Mouse (Mus musculus): Measurements from ENCODE around the gene Sema4g.

Sema4g gene

GRCm38 (mm10) chr19:45005444-45005843, 16.5 kb downstream of the Sema4g start, which contains the start of gene Twnk:
Gene Twnk, plus strand, starts transcription at chr19:45005663.
- peak; percentile 41 for DNase-seq

DNA sequence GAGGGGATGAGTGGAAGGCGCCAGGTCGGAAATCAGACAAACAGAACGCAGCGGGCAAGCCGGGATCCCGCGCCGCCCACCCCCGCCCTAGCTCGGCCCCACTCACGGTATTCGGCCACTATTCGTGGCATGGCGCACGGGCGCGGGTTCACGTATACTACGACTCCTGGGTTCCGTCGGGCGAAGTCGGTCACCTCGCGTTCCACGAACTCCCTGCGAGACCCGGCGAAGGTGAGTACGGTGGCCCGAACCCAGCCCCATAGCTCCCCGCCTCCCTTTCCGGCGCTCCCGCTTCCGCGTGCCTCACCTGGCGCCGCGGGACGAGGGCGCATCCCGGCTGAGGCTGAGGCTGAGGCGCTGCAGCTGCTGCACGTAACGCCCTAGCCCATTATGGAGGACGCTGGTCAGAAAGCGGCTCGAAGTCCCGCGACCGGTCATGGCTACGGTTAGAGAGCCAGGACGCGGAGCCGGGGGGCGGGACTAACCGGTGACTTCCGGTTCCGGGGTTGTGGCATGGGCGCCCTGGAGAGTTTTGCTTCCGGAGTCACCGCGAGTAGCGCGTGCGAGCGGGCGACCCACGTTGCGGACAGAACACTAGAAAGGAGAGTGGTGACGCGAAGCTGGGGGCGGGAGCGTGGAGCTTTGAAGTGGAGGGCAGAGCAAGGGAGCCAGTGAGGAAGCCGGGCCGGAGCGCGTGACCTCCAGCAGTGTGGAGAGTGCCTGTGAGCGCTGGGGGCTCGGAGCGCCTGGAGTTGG, 17.2 kb downstream of the Sema4g start, which contains the start of gene Mrpl43:
Gene Mrpl43, minus strand, starts transcription at position 486 of the 756 bp plus-strand sequence.
- DNase-seq: peak; percentile 94

GRCm38 (mm10) chr19:45007021-45007420, 18.1 kb downstream of the Sema4g start:
- DNase-seq: no peak

DNA sequence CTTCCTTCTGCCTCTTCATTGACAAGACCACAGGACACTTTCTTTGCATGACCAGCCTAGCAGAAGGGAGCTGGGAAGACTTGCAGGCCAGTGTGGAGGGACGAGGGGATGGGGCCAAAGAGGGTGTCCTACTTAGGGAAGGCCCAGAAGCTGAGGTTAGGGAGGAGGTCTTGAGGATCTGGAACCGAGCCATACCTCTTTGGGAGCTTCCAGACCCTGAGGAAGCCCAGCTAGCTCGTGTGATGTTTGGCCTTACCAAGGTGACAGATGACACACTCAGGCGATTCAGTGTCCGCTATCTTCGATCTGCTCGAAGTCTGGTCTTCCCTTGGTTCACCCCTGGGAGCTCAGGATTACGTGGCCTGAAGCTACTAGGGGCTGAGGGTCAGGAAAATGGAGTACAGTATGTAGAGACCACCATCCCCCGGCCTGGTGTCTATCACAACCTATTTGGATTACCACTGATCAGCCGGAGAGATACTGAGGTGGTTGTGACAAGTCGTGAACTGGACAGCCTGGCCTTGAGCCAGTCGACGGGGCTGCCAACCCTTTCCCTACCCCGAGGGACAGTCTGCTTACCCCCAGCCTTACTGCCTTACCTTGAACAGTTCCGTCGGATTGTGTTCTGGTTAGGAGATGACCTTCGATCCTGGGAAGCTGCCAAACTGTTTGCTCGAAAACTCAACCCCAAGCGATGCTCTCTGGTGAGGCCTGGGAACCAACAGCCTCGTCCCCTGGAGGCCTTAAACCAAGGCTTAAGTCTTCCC, 18.7 kb downstream of the Sema4g start:
- no peak for DNase-seq

- DNase-seq: no peak
These were observed 21.7 kb downstream of the Sema4g start for GRCm38 (mm10) chr19:45010646-45011045.

- DNase-seq: no peak
These were observed 23.3 kb downstream of the Sema4g start for GRCm38 (mm10) chr19:45012219-45012618.

DNA sequence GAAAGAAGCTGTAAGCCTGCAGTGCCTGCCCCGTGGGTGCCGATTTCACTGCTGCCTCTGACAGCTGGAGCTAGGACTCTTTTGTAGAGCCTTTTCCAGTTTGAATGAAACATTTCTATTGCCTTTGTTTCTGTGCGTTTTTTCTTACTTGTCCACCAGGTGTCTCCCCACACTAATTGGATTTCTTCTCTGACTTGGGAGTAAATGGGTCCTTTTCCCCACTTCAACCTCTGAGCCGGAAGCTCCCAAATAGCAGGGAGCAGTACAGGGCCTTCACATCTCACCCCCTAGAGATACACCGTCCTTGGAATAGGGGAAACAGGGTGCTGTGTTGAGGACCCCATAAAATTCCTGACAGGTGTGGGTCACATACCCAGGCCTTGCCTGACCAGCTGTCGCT, 23.7 kb downstream of the Sema4g start:
- no peak for DNase-seq

- no peak for DNase-seq
These were observed 24.8 kb downstream of the Sema4g start for GRCm38 (mm10) chr19:45013581-45014225.

DNA sequence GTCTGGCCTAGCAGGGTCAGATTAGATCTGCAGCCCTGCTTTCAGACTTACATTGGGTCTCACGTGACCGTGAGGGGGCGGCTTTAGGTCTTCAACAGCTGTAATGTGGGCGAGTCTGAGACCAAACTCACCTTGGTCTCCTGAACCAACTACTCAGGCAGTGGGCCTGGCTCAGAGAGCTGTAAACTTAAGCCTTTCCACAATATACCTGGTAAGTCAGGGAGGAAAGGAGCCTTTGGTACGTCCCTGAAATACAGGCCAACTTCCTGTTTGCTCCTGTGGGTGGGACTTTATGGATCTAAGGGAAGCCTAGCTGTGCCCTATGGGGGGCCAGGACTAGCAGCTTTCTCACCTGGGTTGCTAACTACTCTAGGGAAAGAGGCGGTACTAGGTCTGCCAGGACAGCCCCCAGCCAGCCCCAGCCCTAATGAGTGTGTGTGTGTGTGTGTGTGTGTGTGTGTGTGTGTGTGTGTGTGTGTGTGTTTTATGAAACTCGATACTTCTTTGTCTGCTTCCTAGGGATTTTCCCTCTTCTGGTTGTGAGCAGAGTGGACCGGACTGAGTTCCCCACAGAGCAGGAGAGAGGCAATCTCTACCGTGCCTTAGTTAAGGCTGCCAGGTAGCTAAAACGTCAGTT, 25.6 kb downstream of the Sema4g start, which contains the start of gene Lzts2:
Gene Lzts2, plus strand, starts transcription at position 80 of the 637 bp plus-strand sequence.
- DNase-seq: peak; percentile 24

DNA sequence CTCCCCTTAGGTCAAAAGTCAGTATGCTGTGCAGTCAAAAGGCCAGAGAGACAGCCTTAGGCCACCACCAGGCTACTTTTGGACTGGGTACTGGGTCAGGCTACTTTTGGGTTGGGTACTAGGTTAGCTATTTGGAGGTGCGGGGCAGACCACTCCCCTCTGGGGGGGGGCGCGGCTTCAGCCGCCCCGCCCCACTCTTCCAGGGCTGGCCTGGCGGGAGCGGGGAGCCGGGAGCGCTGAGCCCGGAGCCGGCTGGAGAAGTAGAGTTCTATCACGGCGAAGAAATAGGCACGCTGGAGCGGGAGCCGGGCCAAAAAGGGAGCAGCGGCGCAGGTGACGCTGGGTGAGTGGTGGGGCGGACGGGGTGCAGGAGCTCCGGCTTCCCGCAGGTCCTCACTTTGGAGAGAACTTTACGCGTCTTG, 26.1 kb downstream of the Sema4g start:
- peak; percentile 47 for DNase-seq

DNA sequence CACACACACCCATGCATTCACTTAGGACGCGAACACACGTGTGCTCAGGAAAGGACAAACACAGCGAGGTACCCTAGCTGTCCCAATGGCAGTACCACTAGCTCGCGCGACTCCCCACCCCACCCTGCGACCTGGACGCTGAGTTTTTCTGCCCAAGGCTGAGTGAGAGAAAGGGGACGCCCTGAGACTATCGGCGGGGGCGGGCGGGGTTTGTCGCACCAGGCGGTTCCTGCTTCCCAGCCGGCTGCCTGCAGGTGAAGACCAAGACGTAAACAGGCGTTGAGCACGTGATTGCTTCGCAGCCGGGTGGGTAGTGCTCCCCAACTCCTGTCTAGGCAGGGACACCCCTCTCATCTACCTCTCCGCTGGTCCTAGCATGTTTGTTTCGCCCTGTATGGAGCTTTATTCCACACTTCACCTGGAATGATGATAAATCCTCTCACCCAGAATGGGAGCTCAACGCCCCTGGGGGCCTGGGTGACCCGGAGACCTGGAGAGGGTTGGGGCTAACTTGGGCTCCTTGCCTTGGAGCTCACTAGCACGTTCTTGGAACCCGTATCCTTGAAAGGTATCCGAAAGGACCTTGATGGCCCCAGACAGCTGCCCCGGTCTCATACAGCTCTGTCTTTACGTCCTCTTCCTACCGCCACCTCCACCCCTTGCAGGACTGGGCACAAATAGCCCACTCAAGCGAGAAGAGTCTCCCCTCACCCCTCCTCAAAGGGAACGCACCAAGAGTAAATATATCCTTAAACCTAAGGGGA, 26.8 kb downstream of the Sema4g start:
- peak; percentile 78 for DNase-seq

DNA sequence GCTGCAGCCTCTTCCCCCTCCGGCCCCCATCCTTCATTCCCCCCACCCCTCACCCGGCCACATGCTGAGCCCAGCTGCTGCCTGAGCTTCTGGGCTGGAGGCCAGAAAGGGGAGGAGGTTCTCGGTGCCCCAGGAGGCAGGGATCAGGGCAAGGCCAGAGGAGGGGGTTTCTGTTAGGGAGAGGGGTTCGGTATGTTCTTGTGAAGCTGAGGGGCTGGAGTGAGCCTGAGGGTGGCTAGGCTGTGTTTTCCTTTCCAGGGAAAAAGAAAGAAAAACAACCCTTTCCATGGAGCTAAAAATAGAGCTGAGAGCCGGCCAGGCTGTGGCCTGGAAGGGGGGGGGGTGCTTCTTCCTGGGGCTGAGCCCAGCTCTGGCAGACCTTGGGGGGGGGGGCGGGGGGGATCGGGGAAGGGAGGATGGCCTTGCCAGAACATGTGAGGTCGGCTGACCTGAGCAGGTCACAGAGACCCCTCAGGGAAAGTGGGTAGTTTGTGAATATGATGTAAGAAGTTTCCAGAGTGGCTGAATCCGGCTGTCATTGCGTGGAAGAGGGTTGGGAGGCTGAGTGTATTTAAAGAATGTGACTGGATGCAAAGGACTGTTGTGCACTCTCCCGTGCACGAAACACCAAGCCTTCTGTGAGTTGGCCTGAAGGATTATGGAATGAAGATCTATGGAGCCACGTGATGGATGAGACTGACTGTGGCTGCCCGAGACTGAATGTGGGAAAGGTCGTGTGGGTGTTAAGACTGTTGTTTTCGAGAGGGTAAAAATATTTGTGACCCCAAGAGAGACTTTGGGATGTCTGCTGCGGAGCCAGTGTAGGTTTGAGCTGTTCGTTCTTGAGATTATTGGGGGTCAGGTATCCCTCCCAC, 27.7 kb downstream of the Sema4g start:
- DNase-seq: peak; percentile 12

GRCm38 (mm10) chr19:45017216-45017771, 28.4 kb downstream of the Sema4g start:
- DNase-seq: peak; percentile 41

- DNase-seq: peak; percentile 20
These were observed 29.0 kb downstream of the Sema4g start for GRCm38 (mm10) chr19:45017909-45018308.

DNA sequence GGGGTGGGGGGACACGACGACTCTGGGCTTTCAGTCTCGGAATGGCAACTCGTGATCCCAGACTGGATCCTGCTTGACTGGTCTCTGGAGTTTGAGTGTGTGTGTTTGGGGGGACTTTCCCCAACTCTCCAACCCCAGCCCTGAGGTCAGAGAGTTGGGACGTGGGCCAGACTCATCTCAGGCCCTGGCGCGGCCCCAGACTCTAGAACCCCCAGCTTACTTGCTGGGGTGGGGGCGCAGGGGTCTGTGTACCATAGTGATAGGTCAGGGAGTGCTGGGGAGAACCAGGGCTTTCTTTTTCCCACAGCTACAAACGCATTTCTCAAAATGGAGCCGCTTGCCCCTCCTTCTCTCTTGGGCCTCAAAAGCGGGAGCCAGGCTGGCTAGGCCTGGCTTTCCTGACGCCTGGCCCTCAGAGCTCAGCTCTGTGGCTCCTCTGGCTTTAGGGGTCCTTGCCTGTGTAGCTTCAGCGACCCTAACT, 29.5 kb downstream of the Sema4g start:
- no peak for DNase-seq

GRCm38 (mm10) chr19:45020348-45020747, 31.4 kb downstream of the Sema4g start:
- DNase-seq: no peak

DNA sequence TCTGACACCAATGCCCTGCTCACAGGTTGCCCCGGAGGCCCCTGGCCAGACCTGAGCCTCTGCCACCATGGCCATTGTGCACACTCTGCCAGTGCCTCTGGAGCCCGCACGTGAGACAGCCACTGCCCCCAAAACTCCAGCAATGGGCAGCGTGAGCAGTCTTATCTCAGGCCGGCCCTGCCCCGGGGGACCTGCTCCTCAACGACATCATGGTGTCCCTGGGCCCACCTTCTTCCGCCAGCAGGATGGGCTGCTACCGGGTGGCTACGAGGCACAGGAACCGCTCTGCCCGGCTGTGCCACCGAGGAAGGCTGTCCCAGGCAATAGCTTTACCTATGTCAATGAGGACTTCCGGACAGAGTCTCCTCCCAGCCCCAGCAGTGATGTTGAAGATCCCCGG, 32.5 kb downstream of the Sema4g start:
- DNase-seq: no peak

DNA sequence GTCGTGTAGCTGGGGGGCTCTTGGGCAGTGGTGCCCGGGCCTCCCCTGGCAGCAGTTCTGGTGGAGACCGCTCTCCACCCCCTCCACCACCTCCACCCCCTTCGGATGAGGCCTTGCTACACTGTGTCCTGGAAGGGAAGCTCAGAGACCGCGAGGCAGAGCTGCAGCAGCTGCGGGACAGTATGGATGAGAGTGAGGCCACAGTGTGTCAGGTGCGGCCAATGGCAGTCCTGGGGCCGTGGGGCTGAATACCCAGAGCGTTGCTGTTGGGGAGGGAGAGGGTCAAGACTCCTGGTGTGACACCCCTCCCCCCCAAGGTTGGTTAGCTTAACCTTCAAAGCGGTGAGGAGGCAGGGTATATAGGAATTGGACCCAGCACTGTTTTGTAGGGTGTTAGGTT, 35.1 kb downstream of the Sema4g start:
- no peak for DNase-seq

DNA sequence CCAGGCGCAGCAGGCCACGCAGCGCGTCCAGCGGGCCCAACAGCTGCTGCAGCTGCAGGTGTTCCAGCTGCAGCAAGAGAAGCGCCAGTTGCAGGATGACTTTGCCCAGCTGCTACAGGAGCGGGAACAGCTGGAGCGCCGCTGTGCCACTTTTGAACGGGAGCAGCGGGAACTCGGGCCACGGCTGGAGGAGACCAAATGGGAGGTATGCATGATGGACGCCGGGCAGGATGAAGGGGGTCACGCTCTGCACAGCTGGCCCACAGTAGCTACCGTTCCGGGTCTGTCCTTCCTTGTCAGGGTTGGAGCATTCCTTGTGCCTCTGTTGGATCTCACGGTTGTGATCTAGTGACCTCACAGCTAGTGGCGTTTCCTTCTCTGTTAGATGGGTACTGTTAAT, 35.9 kb downstream of the Sema4g start:
- DNase-seq: no peak

GRCm38 (mm10) chr19:45025937-45026568, 37.2 kb downstream of the Sema4g start:
- no peak for DNase-seq

Data from thymus, postnatal 25 days (tissue).